Mouse (Mus musculus) kidney, adult 9 months (tissue): ENCODE data around the gene Aox3.

Experiments
- DNase-seq: peaks from one replicate; pipeline ENCODE4 v3.0.0; 2022

The Aox3 gene

GRCm38 (mm10) chr1:58112880-58113279, at the start of gene Aox3:
TSS of gene Aox3 (plus strand) at chr1:58113130.
- peak; percentile 60 for DNase-seq

GRCm38 (mm10) chr1:58065151-58065550, 47.8 kb upstream of the Aox3 start:
- peak; percentile 8 for DNase-seq

GRCm38 (mm10) chr1:58065606-58066005, 47.3 kb upstream of the Aox3 start:
- DNase-seq, result no peak

GRCm38 (mm10) chr1:58069181-58069580, 43.7 kb upstream of the Aox3 start:
- DNase-seq, result no peak

GRCm38 (mm10) chr1:58070091-58070490, 42.8 kb upstream of the Aox3 start:
- DNase-seq, result no peak

GRCm38 (mm10) chr1:58071006-58071405, 41.9 kb upstream of the Aox3 start:
- DNase-seq, result no peak

- DNase-seq, result no peak
Observed at GRCm38 (mm10) chr1:58071509-58071908, 41.4 kb upstream of the Aox3 start.

GRCm38 (mm10) chr1:58072416-58072815, 40.5 kb upstream of the Aox3 start:
- no peak for DNase-seq

- no peak for DNase-seq
Observed at GRCm38 (mm10) chr1:58072991-58073730, 39.8 kb upstream of the Aox3 start.

GRCm38 (mm10) chr1:58074266-58074665, 38.7 kb upstream of the Aox3 start:
- DNase-seq, result no peak

GRCm38 (mm10) chr1:58077882-58078281, 35.0 kb upstream of the Aox3 start:
- no peak for DNase-seq

GRCm38 (mm10) chr1:58078390-58078789, 34.5 kb upstream of the Aox3 start:
- DNase-seq, result no peak

GRCm38 (mm10) chr1:58079689-58080088, 33.2 kb upstream of the Aox3 start:
- peak; percentile 22 for DNase-seq

- no peak for DNase-seq
Observed at GRCm38 (mm10) chr1:58080446-58080845, 32.5 kb upstream of the Aox3 start.

- no peak for DNase-seq
Observed at GRCm38 (mm10) chr1:58081356-58081755, 31.6 kb upstream of the Aox3 start.

GRCm38 (mm10) chr1:58089316-58089715, 23.6 kb upstream of the Aox3 start:
- no peak for DNase-seq

GRCm38 (mm10) chr1:58090191-58090590, 22.7 kb upstream of the Aox3 start:
- DNase-seq, result no peak

GRCm38 (mm10) chr1:58091213-58091612, 21.7 kb upstream of the Aox3 start:
- no peak for DNase-seq

- no peak for DNase-seq
Observed at GRCm38 (mm10) chr1:58091992-58092560, 20.9 kb upstream of the Aox3 start.

- no peak for DNase-seq
Observed at GRCm38 (mm10) chr1:58097338-58097737, 15.6 kb upstream of the Aox3 start.

GRCm38 (mm10) chr1:58099119-58099518, 13.8 kb upstream of the Aox3 start:
- DNase-seq, result no peak

GRCm38 (mm10) chr1:58101531-58102146, 11.3 kb upstream of the Aox3 start:
- DNase-seq, result peak; percentile 26

GRCm38 (mm10) chr1:58102494-58102893, 10.4 kb upstream of the Aox3 start:
- DNase-seq, result no peak

GRCm38 (mm10) chr1:58105685-58106084, 7.2 kb upstream of the Aox3 start:
- no peak for DNase-seq
